Mouse (Mus musculus) forebrain, embryonic 11.5 days (tissue): ENCODE measurements around the gene Sfxn5. TPM values are rescaled to one million over a fixed set of nuclear protein-coding genes. Genes with fewer than 3 reads are reported as not detected.

Experiments used
- ATAC-seq: fragments of 200-750 bp; cut with Nextera tagmentation; replicated peaks from 2 replicates; pipeline ENCODE4 v1.8.0; 2017; ENCODE audit warnings: moderate TSS enrichment; ENCODE audit not compliant: low FRiP score
- DNase-seq: peaks from one replicate; pipeline ENCODE4 v3.0.0-alpha.2; 2017; ENCODE audit warnings: low spot score
- H3K27ac ChIP-seq: fragments of 300-500 bp; sonication (generic); 2 replicates; pipeline ENCODE4 v1.5.1; 2014; ENCODE audit warnings: low read depth, low read length
- H3K27me3 ChIP-seq: fragments of 300-500 bp; sonication (generic); 2 replicates; pipeline ENCODE4 v1.6.1; 2014; ENCODE audit warnings: mild to moderate bottlenecking, low read length, mixed read lengths; ENCODE audit not compliant: control insufficient read depth, insufficient read depth
- H3K36me3 ChIP-seq: fragments of 300-500 bp; sonication (generic); 2 replicates; pipeline ENCODE4 v1.6.1; 2014; ENCODE audit warnings: mild to moderate bottlenecking, low read length, moderate library complexity, mixed read lengths; ENCODE audit not compliant: control insufficient read depth, insufficient read depth
- H3K4me1 ChIP-seq: fragments of 300-500 bp; sonication (generic); replicated peaks from 2 replicates; pipeline ENCODE4 v1.6.1; 2014; ENCODE audit warnings: low read length, mixed read lengths; ENCODE audit not compliant: control insufficient read depth, insufficient read depth
- H3K4me2 ChIP-seq: fragments of 300-500 bp; sonication (generic); 2 replicates; pipeline ENCODE4 v1.6.1; 2014; ENCODE audit warnings: low read depth, mild to moderate bottlenecking, low read length, moderate library complexity, mixed read lengths; ENCODE audit not compliant: severe bottlenecking
- H3K4me3 ChIP-seq: fragments of 300-500 bp; sonication (generic); 2 replicates; pipeline ENCODE4 v1.5.1; 2014; ENCODE audit warnings: low read depth, low read length
- H3K9ac ChIP-seq: fragments of 300-500 bp; sonication (generic); 2 replicates; pipeline ENCODE4 v1.6.1; 2014; ENCODE audit warnings: low read length
- H3K9me3 ChIP-seq: fragments of 300-500 bp; sonication (generic); 2 replicates; pipeline ENCODE4 v1.6.1; 2016; ENCODE audit warnings: low read length, mixed read lengths; ENCODE audit not compliant: control insufficient read depth
- WGBS: fragments of 180-500 bp; shearing (Covaris S2); extraction: QIAGEN DNeasy Blood & Tissue Kit; methylation state at CpG from one replicate; pipeline ENCODE4 v1.1.7; 2014; 5-methylcytosine and 5-hydroxymethylcytosine counted together
- polyA plus RNA-seq: library from polyadenylated mRNA; unstranded; fragments of >200 nt; fragmentation: Nextera tagmentation; extraction: Ambion mirVana; gene quantifications from 2 replicates; pipeline ENCODE4 v1.2.1, GENCODE M21; 2014

Gene Sfxn5
- polyA plus RNA-seq, 1 experiment from 2014 or later, result 13.8 TPM

DNA sequence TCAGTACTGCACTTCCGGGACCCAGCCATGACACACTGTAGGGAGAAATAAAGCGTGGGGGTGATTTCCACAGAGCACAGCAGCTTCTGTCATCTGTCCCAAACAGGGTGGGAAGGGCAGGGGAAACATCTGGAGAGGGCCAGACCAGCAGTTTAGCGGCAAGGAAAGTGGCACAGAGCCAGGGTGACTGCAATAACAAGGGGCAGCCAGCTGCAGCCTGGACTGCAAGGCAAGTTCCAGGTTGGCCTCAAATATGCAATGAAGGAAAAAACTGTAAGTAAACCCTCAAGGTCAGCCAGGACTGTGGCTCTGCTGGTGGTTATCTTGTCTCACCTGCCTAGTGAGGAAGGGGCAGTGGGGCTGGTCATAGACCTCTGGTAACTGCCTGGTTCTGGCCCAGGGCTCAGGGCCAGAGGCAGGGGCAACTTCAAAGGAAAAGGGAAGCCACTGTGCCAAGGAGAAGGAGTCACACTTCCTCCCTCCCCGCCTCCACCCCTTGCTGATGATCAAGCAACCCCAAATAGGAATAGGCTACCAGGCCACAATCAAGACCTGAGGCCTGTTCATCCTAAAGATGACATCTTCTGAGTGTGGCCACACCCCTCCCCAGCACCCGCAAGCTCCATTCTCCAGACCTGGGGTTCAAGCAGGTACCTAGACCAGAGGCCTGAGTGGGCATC is 36.1 kb upstream of the Sfxn5 start:
- Histone ChIP-seq H3K4me2 (no peak overlapping the region), H3K9ac (no peak overlapping the region), H3K4me1 (0 out of 2 replicates have a peak, but pooled peaks cover 2% of the 10 kb centered on the region), H3K27me3 (no peaks in the 10 kb centered on the region; the same call in 1 of the 2 replicates), H3K36me3 (no peaks in the 10 kb centered on the region), H3K27ac (no peak overlapping the region), H3K4me3 (no peak overlapping the region), H3K9me3 (no peaks in the 10 kb centered on the region)
- WGBS, result 87% methylated on average over 5 of the region's 5 CpGs
- ATAC-seq (no peak), DNase-seq (no peak)

DNA sequence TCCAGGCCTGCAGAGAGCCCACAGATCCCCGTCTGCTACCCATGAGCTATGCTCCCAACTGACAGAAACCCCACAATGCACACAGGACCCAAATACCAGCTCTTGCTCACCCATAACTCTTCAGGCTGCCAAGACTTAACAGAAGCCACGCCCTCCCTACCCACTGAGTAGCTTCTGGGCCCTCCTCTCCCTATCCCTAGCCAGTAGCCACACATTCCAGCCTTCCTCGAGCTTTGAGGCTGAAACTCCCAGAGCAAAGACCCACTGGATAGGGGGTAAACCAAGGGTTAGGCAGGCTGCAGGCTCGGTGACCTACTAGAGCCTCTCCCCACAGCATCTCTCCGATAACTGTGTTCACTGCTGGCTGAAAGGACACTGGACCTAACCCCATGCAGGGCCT is 35.5 kb upstream of the Sfxn5 start:
- 0 out of 2 replicates have a peak, but pooled peaks cover 1% of the 10 kb centered on the region for H3K4me1 ChIP-seq
- no peak for DNase-seq
- H3K9ac ChIP-seq, result no peak overlapping the region
- no peaks in the 10 kb centered on the region for H3K9me3 ChIP-seq
- no peaks in the 10 kb centered on the region for H3K36me3 ChIP-seq
- H3K4me3 ChIP-seq, result no peak overlapping the region
- no peak overlapping the region for H3K4me2 ChIP-seq
- no peaks in the 10 kb centered on the region; the same call in 1 of the 2 replicates for H3K27me3 ChIP-seq
- 67% methylated on average over 5 of the region's 5 CpGs for WGBS
- ATAC-seq, result no peak
- no peak overlapping the region for H3K27ac ChIP-seq

DNA sequence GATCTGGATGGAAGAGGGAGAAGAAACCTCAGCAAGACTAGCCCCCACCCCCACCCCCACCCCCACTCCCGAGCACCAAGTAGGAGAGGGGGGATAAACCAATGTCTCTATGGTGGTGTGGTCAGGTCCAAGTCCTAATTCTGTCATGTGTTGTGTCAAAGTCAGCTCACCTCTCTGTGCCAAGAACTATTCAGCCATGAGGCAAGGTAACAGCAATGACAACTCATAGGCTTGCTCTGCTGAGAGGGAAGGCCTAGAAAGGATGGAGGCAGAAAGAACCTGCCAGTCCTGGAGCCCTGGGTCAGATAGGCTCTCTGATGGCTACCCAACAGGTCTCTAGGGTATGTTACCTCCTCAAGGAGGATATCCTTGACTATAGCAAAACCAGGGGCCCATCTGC is 34.9 kb upstream of the Sfxn5 start:
- H3K4me2 ChIP-seq, result no peak overlapping the region
- no peak overlapping the region for H3K27ac ChIP-seq
- H3K9me3 ChIP-seq, result no peaks in the 10 kb centered on the region
- H3K4me1 ChIP-seq, result no peaks in the 10 kb centered on the region
- no peaks in the 10 kb centered on the region for H3K36me3 ChIP-seq
- no peaks in the 10 kb centered on the region; the same call in 1 of the 2 replicates for H3K27me3 ChIP-seq
- no peak overlapping the region for H3K4me3 ChIP-seq
- 79% methylated on average over 1 of the region's 1 CpGs for WGBS
- DNase-seq, result no peak
- no peak overlapping the region for H3K9ac ChIP-seq
- no peak for ATAC-seq

- Histone ChIP-seq H3K27me3 (no peaks in the 10 kb centered on the region), H3K4me1 (no peaks in the 10 kb centered on the region), H3K36me3 (no peaks in the 10 kb centered on the region), H3K27ac (no peak overlapping the region), H3K9me3 (no peaks in the 10 kb centered on the region), H3K4me3 (no peak overlapping the region), H3K4me2 (no peak overlapping the region), H3K9ac (no peak overlapping the region)
- no peak for DNase-seq
- WGBS, result 68% methylated on average over 1 of the region's 1 CpGs
- no peak for ATAC-seq
Observed at GRCm38 (mm10) chr6:85366387-85366786, 33.2 kb upstream of the Sfxn5 start.

DNA sequence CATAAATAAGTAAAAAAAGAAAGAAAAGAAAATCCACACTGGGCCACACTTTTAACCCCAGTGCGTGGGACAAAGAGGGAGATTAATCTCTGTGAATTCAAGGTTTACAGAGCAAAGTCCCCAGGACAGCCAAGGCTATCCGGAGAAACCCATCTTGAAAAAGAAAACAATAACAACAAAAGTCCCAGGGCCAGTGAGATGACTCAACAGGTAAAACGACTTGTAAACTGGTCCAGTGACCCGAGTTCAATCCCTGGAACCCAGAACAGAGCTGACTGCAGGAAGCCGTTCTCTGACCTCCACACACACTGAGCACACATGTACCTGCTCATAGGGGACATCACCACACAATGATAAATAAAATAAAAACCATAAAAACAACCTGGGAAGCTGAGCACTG is 31.2 kb upstream of the Sfxn5 start:
- Histone ChIP-seq H3K4me2 (no peak overlapping the region), H3K27me3 (no peaks in the 10 kb centered on the region), H3K9ac (no peak overlapping the region), H3K4me3 (no peak overlapping the region), H3K36me3 (no peaks in the 10 kb centered on the region), H3K9me3 (no peaks in the 10 kb centered on the region), H3K27ac (no peak overlapping the region), H3K4me1 (no peaks in the 10 kb centered on the region)
- DNase-seq (no peak), ATAC-seq (no peak)
- 78% methylated on average over 5 of the region's 5 CpGs for WGBS

DNA sequence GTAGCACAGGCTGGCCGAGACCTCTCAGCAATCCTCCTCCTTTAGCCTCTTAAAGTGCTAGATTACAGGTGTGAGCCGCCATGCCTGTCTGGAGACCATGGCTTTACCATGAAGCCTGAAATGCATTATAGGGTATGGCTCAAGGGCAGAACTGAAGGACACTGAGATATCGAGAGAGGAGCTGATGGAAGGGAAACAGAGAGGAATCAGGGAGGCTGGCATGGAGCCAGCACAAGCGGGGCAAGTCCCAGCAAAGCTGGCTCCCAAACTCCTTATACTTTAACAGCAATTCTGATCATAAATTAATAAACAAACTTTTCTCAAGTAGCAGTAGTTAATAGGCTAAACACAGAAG is 30.7 kb upstream of the Sfxn5 start:
- WGBS, result 94% methylated on average over 4 of the region's 4 CpGs
- Histone ChIP-seq H3K27ac (no peak overlapping the region), H3K4me1 (no peaks in the 10 kb centered on the region), H3K4me3 (no peak overlapping the region), H3K9ac (no peak overlapping the region), H3K27me3 (no peaks in the 10 kb centered on the region), H3K9me3 (no peaks in the 10 kb centered on the region), H3K36me3 (no peaks in the 10 kb centered on the region), H3K4me2 (no peak overlapping the region)
- ATAC-seq, result no peak
- no peak for DNase-seq

GRCm38 (mm10) chr6:85363231-85363905 is 30.1 kb upstream of the Sfxn5 start:
- ATAC-seq, result no peak
- 92% methylated on average over 5 of the region's 5 CpGs for WGBS

DNA sequence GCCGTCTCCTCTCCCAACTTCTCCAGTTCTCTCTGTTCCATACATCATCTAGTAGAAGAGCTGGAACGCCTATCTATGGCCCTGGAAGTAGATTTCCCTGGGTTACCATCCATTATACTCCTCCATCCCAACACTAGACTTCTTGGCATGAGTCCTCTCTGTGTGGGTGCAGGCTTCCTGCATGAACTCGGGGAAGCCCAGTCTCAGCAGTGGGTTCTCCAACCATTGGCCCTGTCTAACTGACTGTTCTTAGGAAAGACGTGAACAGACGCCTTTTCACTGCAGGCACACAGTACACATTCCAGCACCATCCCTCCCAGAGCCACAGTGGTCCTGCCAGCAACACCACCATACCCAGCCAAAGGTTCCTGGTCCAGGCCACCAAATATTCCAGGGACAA is 29.4 kb upstream of the Sfxn5 start:
- no peak for DNase-seq
- Histone ChIP-seq H3K4me3 (no peak overlapping the region), H3K27me3 (no peaks in the 10 kb centered on the region), H3K27ac (no peak overlapping the region), H3K4me2 (no peak overlapping the region), H3K36me3 (no peaks in the 10 kb centered on the region), H3K9ac (no peak overlapping the region), H3K9me3 (no peaks in the 10 kb centered on the region), H3K4me1 (no peaks in the 10 kb centered on the region)
- WGBS, result 86% methylated on average over 5 of the region's 5 CpGs
- no peak for ATAC-seq

More at GRCm38 (mm10) chr6:85363231-85363905, 30.1 kb upstream of the Sfxn5 start:
- H3K36me3 ChIP-seq, result no peaks in the 10 kb centered on the region
- DNase-seq, result no peak
- H3K4me1 ChIP-seq, result no peaks in the 10 kb centered on the region
- H3K4me3 ChIP-seq, result no peak overlapping the region
- H3K27ac ChIP-seq, result no peak overlapping the region
- H3K27me3 ChIP-seq, result no peaks in the 10 kb centered on the region
- H3K4me2 ChIP-seq, result no peak overlapping the region
- no peak overlapping the region for H3K9ac ChIP-seq
- H3K9me3 ChIP-seq, result no peaks in the 10 kb centered on the region

DNA sequence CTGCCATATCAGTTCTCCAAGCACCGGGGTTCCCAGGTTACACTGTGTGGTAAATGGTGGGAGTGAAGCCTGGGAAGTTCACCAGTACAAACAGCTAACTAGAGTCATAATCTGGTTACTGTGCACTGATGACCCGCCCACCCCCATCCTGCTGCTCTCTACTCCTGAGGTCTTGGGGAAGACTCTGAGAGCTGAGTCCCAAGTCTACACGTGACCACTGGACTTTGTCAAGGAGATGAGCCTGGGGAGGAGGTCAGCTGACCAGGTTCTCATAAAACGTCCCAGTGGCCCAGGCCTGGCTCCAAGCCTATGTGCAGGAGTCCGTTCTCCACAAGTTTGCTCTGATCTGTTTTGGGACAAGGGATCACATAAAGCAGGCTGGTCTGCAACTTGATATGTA is 27.1 kb upstream of the Sfxn5 start:
- Histone ChIP-seq H3K27me3 (no peaks in the 10 kb centered on the region), H3K4me3 (no peak overlapping the region), H3K36me3 (no peaks in the 10 kb centered on the region), H3K27ac (no peak overlapping the region), H3K4me2 (no peak overlapping the region), H3K9ac (no peak overlapping the region), H3K9me3 (no peaks in the 10 kb centered on the region), H3K4me1 (no peaks in the 10 kb centered on the region)
- ATAC-seq (no peak), DNase-seq (no peak)
- WGBS, result 92% methylated on average over 5 of the region's 5 CpGs
